Mouse (Mus musculus) Patski (cell line): Measurements from ENCODE around the gene Ralbp1. TPM values are rescaled to one million over a fixed set of nuclear protein-coding genes. Genes with fewer than 3 reads are reported as not detected.

ENCODE experiments used
- ATAC-seq: fragments of 100-300 bp; one replicate; pipeline ENCODE4 v1.8.0; 2021
- CTCF ChIA-PET: fragments of 350-600 bp; sonication (Branson Sonifier 250); formaldehyde crosslinking; loops from one replicate; lab custom pipeline; 2022; ENCODE audit warnings: inconsistent platforms; lab: Charles Lee
- POLR2A ChIA-PET: fragments of 350-600 bp; sonication (Branson Sonifier 250); formaldehyde crosslinking; loops from one replicate; lab custom pipeline; 2022; ENCODE audit warnings: antibody characterized with exemption, inconsistent platforms; lab: Charles Lee
- DNase-seq: peaks from one replicate; pipeline ENCODE4 v3.0.0-alpha.2; 2011; ENCODE audit warnings: low read depth, low spot score
- H3K27me3 ChIP-seq: fragments of 371-371 bp; one replicate; pipeline ENCODE4 v1.5.1; 2021
- CTCF ChIP-seq: fragments of 100-300 bp; IDR thresholded peaks from one replicate; pipeline ENCODE4 v1.5.1; 2021
- in situ Hi-C: fragments of 300-500 bp; cut with MboI; formaldehyde crosslinking; loops from 3 replicates; pipeline ENCODE4 v1.11.1; 2018; ENCODE audit warnings: low pct_unique_long_range_greater_than_20kb, mixed read lengths
- polyA plus RNA-seq: library from polyadenylated mRNA; unstranded; gene quantifications from one replicate; pipeline ENCODE4 v1.2.3, GENCODE M21; 2021

Ralbp1 gene
- polyA plus RNA-seq, 1 experiment from 2014 or later = 65.8 TPM

DNA sequence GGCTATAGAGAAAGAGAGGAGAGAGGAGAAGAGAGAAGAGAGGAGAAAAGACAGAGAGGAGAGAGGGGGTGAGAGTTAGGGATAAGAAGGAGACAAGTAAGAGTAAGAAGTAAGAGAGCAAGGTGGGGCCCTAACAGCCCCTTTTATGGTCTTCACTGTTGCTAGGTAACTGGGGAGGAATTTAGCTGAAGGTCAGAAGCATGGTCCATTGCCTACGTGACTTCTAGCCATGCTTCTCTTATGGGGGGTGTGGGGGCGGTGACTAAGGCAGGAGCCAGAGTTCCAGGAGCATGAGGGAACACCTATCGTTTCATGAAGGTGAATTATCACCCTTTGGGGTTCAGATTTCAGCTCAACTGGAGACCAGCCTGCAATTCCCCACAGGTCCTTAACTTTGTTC is 10.4 kb upstream of the Ralbp1 start:
- CTCF ChIA-PET = no interaction called here
- in situ Hi-C loops = no loop called here
- ATAC-seq = no peak

DNA sequence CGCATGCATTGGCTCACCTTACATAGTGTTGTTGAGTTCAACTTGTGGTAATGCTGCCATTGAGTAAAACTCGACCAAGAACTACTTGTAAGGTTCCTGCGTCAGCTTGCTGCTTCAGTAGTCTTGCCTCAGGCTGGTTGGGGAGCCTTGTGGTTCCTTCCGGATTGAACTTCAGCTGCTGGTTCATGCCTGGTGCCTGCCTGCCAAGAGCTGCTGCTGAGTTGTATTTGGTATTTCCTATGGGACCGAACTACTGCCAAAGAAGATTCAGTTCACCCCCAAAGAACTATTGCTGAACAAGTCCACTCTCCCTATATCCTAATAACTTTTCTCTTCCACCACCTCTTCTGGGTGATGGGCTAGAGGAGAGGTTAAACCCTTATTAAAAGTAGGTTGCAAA is 3.9 kb upstream of the Ralbp1 start:
- in situ Hi-C loops = no loop called here
- ChIA-PET CTCF (no interaction called here), POLR2A (no interaction called here)
- DNase-seq = no peak
- ATAC-seq = no peak
- TF ChIP-seq CTCF = no peak
- H3K27me3 ChIP-seq = peaks cover 23% of the 10 kb centered on the region

More for the DNA sequence above, 10.4 kb upstream of the Ralbp1 start:
- DNase-seq = no peak
- TF ChIP-seq CTCF = no peak
- H3K27me3 ChIP-seq = peaks cover 23% of the 10 kb centered on the region
- POLR2A ChIA-PET = no interaction called here

DNA sequence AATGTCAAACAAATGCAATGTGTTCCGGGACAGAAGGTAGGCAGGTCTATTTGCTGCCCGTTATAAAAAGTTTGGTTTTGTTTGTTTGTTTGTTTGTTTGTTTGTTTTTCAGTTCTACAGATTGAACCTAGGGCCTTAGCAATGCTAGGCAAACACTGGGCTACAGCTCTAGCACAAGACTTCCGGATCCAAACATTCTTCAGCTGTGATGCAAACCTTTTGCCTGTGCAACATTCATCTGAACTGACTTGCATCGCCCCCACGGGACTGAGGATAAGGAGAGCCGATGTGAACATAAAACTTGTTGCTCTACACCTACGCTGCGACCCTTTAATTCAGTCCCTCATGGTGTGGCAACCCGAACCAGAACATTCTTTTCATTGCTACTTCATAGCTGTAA is 973 bp upstream of the Ralbp1 start:
- DNase-seq = no peak
- no peak for ATAC-seq
- no peaks in the 10 kb centered on the region for H3K27me3 ChIP-seq
- ChIA-PET POLR2A (no interaction called here), CTCF (interaction anchor here (0.9 to 1.6 kb wide), 4 partner anchors 10 to 220 kb away, joined by 3 to 5 read pairs (median 3); partner anchors contain the start of gene Twsg1)
- in situ Hi-C loops = no loop called here
- no peak for TF ChIP-seq CTCF

DNA sequence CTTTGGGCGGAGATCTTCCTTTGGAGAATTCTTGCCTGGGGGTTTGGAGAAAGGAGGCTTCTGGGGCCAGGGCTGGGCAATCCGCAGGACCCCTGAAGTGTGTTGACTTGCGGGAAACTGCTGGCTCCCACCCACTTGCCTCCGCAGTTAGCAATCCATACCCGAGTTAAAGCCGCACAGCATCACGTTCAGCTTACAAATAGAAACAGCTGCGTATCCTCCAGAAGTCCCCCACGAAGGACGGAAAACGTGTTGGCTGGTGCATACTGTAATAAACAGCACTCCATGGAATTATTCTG is 251 bp downstream of the Ralbp1 start:
- no peak for DNase-seq
- CTCF ChIA-PET = interaction anchor here (1.0 to 7.5 kb wide), 4 partner anchors 14 to 65 kb away, joined by 3 to 51 read pairs (median 4); no protein-coding TSS in a partner anchor

DNA sequence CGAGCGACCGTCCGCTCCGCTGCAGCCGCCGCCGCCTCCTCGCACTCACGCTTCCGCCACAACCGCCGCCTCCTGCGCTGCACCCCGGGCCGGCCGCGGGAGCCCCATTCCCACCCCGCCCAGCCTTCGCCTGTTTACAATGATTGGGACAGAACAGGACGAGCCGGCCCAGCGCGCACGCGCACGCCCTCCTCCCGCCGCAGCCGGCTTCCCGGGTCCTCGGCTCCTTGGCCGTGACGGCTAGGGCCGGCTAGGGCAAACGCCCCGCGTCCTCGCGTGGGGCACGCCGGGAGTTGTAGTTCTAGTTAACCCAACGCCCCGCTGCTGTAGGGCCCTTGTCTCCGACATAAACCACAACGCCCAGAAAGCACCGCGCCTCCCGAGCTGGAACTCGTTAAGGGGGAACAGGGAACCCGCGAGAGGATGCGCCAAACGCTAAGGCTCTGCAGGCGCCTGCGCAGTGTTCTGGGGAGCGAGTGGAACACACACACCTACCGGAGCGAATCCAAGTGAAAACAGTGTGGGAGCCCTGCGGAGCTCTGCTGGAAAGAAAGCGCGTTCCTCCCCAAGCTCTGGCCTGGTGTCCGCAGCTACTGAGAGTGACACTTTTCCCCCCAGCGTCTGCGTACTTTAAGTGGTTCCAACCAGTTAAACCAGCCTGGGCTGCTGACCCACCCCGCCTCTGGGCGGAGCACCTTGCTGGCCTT is 754 bp downstream of the Ralbp1 start:
- ATAC-seq = peak; percentile 95
- in situ Hi-C loops = loop anchor here (5.0 kb wide), 1 partner anchor 67 kb away; the partner anchor contains the start of gene Twsg1
- no peak for TF ChIP-seq CTCF
- DNase-seq = peak; percentile 91
- POLR2A ChIA-PET = interaction anchor here (2.7 kb wide), 1 partner anchor 65 kb away, joined by 8 read pairs; the partner anchor contains the start of gene Twsg1
- CTCF ChIA-PET = interaction anchor here (1.0 to 7.5 kb wide), 5 partner anchors 13 to 222 kb away, joined by 3 to 51 read pairs (median 6); no protein-coding TSS in a partner anchor
- no peaks in the 10 kb centered on the region for H3K27me3 ChIP-seq

More for the DNA sequence above, 251 bp downstream of the Ralbp1 start:
- no peaks in the 10 kb centered on the region for H3K27me3 ChIP-seq
- in situ Hi-C loops = no loop called here
- ATAC-seq = no peak
- POLR2A ChIA-PET = interaction anchor here (2.7 kb wide), 1 partner anchor 65 kb away, joined by 8 read pairs; the partner anchor contains the start of gene Twsg1
- no peak for TF ChIP-seq CTCF

DNA sequence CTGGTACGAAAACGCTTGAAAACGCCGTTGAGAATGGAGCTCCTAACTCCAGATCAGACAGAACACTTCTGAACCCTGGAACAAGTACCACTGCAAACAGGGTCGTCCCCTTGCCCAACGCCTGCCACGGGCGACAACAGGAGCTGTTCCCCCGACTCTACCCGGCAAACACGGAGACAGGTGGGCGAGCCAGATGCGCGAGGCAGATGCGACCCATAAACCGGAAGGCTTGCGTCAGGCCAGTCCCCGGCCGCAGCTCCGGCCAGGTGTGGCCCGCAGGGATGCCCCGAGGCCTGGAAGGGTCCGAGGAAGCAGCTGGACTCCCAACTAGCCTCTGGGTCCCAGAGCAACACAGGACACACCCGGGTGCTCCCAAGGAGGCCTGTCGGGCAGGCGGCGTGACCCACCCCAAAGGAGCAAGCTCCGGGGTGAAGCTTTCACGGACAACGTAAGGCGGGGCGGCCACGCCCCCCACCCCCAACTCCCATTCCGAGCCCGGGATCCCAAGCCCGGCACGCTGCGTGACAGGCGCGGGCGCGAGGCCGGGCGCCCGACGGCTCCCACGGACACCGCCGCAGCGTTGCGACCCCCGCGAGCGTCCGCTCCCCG is 1.4 kb downstream of the Ralbp1 start:
- DNase-seq = no peak
- H3K27me3 ChIP-seq = no peaks in the 10 kb centered on the region
- ChIA-PET CTCF (interaction anchor here (1.0 to 7.5 kb wide), 4 partner anchors 12 to 223 kb away, joined by 5 to 51 read pairs (median 6); no protein-coding TSS in a partner anchor), POLR2A (interaction anchor here (0.6 to 2.7 kb wide), 2 partner anchors 66 to 198 kb away, joined by 3 to 8 read pairs; partner anchors contain the start of gene Twsg1)
- peak; percentile 37 for ATAC-seq
- no peak for TF ChIP-seq CTCF
- in situ Hi-C loops = loop anchor here (5.0 kb wide), 1 partner anchor 68 kb away; the partner anchor contains the start of gene Twsg1

DNA sequence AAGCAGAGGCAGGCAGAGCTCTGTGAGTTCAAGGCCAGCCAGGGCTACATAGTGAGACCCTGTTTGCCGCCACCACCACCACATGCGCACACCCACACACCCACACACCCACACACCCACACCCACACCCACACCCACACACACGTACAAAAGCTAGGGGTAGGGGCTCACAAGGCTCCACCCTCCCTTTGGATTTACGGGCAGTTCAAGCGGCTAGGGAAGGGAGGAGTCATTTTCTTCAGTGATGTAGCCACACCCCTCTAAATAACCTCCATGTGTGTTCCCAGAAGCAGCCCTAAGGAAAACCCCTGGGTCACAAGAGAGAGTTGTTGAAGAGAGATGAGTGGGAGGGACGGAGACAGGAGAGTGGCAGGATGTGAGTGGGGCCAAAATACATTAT is 8.6 kb downstream of the Ralbp1 start:
- in situ Hi-C loops = no loop called here
- ChIA-PET CTCF (interaction anchor here (1.2 kb wide), 1 partner anchor 39 kb away, joined by 3 read pairs; no protein-coding TSS in a partner anchor), POLR2A (no interaction called here)
- no peak for TF ChIP-seq CTCF
- DNase-seq (no peak), ATAC-seq (no peak)
- H3K27me3 ChIP-seq = no peaks in the 10 kb centered on the region

DNA sequence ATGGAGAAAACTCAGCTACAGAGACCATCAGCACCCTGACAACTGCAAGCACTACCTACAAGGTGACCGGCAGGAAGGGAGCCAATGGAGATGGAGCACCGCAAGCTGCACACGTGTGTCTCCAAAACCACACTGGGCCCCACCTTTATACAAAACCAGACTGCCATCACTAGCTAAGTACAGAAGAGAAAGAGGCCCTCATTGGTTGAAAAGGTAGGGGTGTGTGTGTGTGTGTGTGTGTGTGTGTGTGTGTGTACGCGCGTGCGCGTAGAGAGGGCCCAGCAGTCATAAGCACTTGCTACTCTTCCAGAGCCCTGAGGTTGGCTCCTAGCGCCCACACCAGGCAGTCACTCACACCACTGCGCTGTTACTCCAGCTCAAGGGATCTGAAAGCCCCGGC is 11.8 kb downstream of the Ralbp1 start:
- no peak for TF ChIP-seq CTCF
- in situ Hi-C loops = no loop called here
- ChIA-PET CTCF (interaction anchor here (1.2 to 6.5 kb wide), 4 partner anchors 8 to 234 kb away, joined by 3 to 51 read pairs (median 7); partner anchors contain the start of gene Ralbp1), POLR2A (no interaction called here)
- ATAC-seq (no peak), DNase-seq (no peak)
- no peaks in the 10 kb centered on the region for H3K27me3 ChIP-seq

DNA sequence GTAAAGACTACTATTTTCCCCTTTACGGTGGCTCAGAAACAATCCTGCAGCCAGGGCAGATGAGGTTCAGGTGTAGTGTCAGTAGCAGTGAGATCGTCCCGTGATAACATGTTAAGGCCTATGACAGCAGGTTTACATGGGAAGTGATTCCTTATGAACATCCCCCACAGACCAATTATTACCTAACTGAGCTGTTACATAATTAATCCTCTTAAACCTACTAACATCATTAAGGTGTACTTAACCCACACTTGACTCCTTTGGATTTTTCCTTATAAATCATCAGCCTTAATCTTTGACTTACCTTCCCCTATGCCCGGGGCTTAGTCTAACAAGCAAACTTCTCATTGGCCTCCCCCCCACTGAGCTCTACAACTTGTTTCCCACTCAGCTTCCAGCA is 12.4 kb downstream of the Ralbp1 start:
- no peaks in the 10 kb centered on the region for H3K27me3 ChIP-seq
- in situ Hi-C loops = no loop called here
- no peak for TF ChIP-seq CTCF
- ChIA-PET POLR2A (no interaction called here), CTCF (interaction anchor here (1.4 to 6.5 kb wide), 3 partner anchors 9 to 234 kb away, joined by 5 to 51 read pairs (median 9); partner anchors contain the start of gene Ralbp1)
- DNase-seq (no peak), ATAC-seq (no peak)

DNA sequence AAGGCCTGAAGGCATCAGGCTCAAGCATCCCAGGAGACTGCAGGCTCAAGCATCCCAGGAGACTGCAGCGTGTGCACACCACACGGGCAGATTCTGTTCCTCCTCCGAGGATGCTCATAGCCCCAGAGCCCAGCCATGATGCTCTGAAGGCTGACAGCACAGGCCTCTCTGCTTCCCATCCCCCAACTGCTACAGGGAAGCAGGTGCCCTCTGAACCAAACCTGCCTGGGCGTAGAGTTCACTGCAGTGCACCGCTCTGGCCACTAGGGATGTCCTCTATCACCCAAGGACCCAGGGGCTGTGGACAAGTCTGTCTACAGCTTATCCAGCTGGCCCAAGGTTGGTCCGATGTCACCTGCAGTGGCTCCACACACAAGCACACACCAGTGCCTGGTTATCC is 12.9 kb downstream of the Ralbp1 start:
- ATAC-seq (peak; percentile 65), DNase-seq (no peak)
- H3K27me3 ChIP-seq = no peaks in the 10 kb centered on the region
- ChIA-PET POLR2A (no interaction called here), CTCF (interaction anchor here (0.9 to 6.5 kb wide), 5 partner anchors 9 to 235 kb away, joined by 3 to 51 read pairs (median 5); partner anchors contain the start of gene Ralbp1)
- TF ChIP-seq CTCF = peak; percentile 53
- in situ Hi-C loops = no loop called here
